Mouse (Mus musculus) common myeloid progenitor, adult 5-6 weeks (primary cell): Measurements from ENCODE around the gene Galnt3. TPM values are rescaled to one million over a fixed set of nuclear protein-coding genes. Genes with fewer than 3 reads are reported as not detected.

Source experiments
- ATAC-seq: replicated peaks from 2 replicates; pipeline ENCODE4 v1.8.0; 2016; ENCODE audit warnings: low read depth, mild to moderate bottlenecking, moderate TSS enrichment, inconsistent platforms; ENCODE audit not compliant: poor library complexity, severe bottlenecking
- total RNA-seq: library from RNA; stranded (forward); fragments of 200-1000, 187-1606 nt; gene quantifications from 2 replicates; pipeline ENCODE4 v1.2.3, GENCODE M21; 2017

Gene Galnt3
- total RNA-seq, 1 experiment from 2014 or later, result 3.7 TPM

GRCm38 (mm10) chr2:66034907-66035679 is 89.7 kb downstream of the Galnt3 start:
- no peak for ATAC-seq

Other genes with a start within 250 kb of the Galnt3 start
- gene Ttc21b, start 131.6 kb upstream of the Galnt3 start, total RNA-seq, result 6.0 and 9.0 TPM in 2 replicates